Comparison of ENCODE assay signal across 9 mouse cellular contexts in the genomic region with DNA sequence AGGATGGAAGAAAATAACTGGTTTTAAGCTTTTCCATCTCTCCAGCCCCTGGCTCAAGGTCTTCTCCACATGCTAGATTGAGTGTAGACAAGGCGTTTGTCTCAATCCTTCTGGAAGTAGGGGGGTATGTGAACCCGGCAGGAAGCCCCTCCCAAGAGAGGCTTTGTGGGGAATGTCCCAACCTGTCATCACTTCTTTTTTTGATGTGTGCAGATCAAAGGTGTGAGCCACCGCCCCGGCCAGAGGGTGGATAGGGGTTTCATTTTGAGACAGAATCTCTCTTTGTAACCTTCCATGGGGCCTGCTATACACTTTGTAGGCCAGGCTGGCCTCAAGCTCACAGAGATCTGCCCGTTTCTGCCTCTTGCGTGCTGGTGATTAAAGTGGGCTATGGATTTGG. TPM values are rescaled to one million over a fixed set of nuclear protein-coding genes. Genes with fewer than 3 reads are reported as not detected.
DNase-seq lines count a peak whose midpoint lies in the region; ATAC-seq and TF ChIP-seq lines count a peak whose summit lies in the region.
"Had no signal": no experiment of that assay in that cellular context is flagged by ENCODE, and none has a peak within 500 bp of the region (broad histone marks: within the 10 kb centered on the region; RNA-seq: fewer than 3 reads in every experiment).

No protein-coding gene starts in this region.

- no peaks in the 10 kb centered on the region for H3K27me3 ChIP-seq in heart, embryonic 15.5 days
- H3K27me3 ChIP-seq in CH12.LX (replicated peaks): no peaks in the 10 kb centered on the region
- H3K27me3 ChIP-seq in forebrain, postnatal 0 days (ENCODE audit: insufficient read depth, low read length): no peaks in the 10 kb centered on the region
- H3K27me3 ChIP-seq in midbrain, embryonic 14.5 days (ENCODE audit: control insufficient read depth, insufficient read depth, low read length): no peaks in the 10 kb centered on the region

- TF ChIP-seq POLR2A in CH12.LX (IDR thresholded peaks at IDR 0.05; ENCODE audit: low read depth, low read length): no peak

- peaks cover 93% of the 10 kb centered on the region for H3K79me2 ChIP-seq in CH12.LX (replicated peaks; ENCODE audit: control insufficient read depth, extremely low read depth, insufficient read depth, poor library complexity, severe bottlenecking)

- intact Hi-C loops in heart, postnatal 25 days (cut with DNase I): no loop called here

- in situ Hi-C loops in CH12.LX (cut with MboI; ENCODE audit: low pct_ligation_motif_present, low pct_unique_long_range_greater_than_20kb, low sequenced_read_pairs): no loop called here

- dilution Hi-C loops in CH12.LX (cut with MboI; ENCODE audit: extremely low pct_ligation_motif_present, extremely low pct_unique_long_range_greater_than_20kb, low sequenced_read_pairs): no loop called here

- H3K9me3 ChIP-seq in heart, embryonic 15.5 days (replicated peaks): no peaks in the 10 kb centered on the region
- peaks cover 3% of the 10 kb centered on the region for H3K9me3 ChIP-seq in CH12.LX (replicated peaks; ENCODE audit: low read length)
- no peaks in the 10 kb centered on the region for H3K9me3 ChIP-seq in forebrain, postnatal 0 days (ENCODE audit: low read length)
- H3K9me3 ChIP-seq in midbrain, embryonic 14.5 days (ENCODE audit: control insufficient read depth, low read length): no peaks in the 10 kb centered on the region

- H3K36me3 ChIP-seq in heart, embryonic 15.5 days: no peaks in the 10 kb centered on the region
- peaks cover 0 to 39% of the 10 kb centered on the region in 2 experiments for H3K36me3 ChIP-seq in CH12.LX (replicated peaks in 1 of 2; ENCODE audit: control insufficient read depth in 1 of 2, insufficient read depth in 1 of 2, low read length in 1 of 2)
- H3K36me3 ChIP-seq in forebrain, postnatal 0 days (ENCODE audit: insufficient read depth): no peaks in the 10 kb centered on the region
- H3K36me3 ChIP-seq in midbrain, embryonic 14.5 days (ENCODE audit: control insufficient read depth, insufficient read depth, low read length): no peaks in the 10 kb centered on the region

- peak overlapping the region; percentile 80; the same call in 1 of the 2 replicates for H3K4me2 ChIP-seq in heart, embryonic 15.5 days
- H3K4me2 ChIP-seq in CH12.LX (ENCODE audit: insufficient read depth, low read depth, poor library complexity, severe bottlenecking): peak overlapping the region; percentile 87
- peak overlapping the region; percentile 62; the same call in 1 of the 2 replicates for H3K4me2 ChIP-seq in forebrain, postnatal 0 days (ENCODE audit: low read depth)
- H3K4me2 ChIP-seq in midbrain, embryonic 14.5 days (ENCODE audit: low read length): peak overlapping the region; percentile 100

- DNase-seq in heart, postnatal 25 days (ENCODE audit: low spot score): no peak
- DNase-seq in CH12.LX (ENCODE audit: extremely low read depth): no peak
- DNase-seq in forebrain, postnatal 0 days: no peak
- no peak for DNase-seq in midbrain, embryonic 14.5 days
- no peak for DNase-seq in adrenal gland, adult 18-20 months (ENCODE audit: low spot score in 2 of 2)
- DNase-seq in frontal cortex, postnatal 14 days (ENCODE audit: low spot score in 2 of 2): no peak
- no peak for DNase-seq in cerebellum, adult 9-10 months
- DNase-seq: kidney, adult 18-20 months had no signal

- 36% methylated on average over 6 of the region's 6 CpGs for WGBS in heart, embryonic 15.5 days
- WGBS in forebrain, postnatal 0 days: 65% methylated on average over 6 of the region's 6 CpGs
- WGBS in midbrain, embryonic 14.5 days: 48% methylated on average over 6 of the region's 6 CpGs

- TF ChIP-seq RAD21 in CH12.LX (IDR thresholded peaks at IDR 0.05; ENCODE audit: low read depth, low read length): no peak

- H3K4me3 ChIP-seq in heart, embryonic 15.5 days: no peak overlapping the region
- peak overlapping the region; percentile 40 to 41 (median 40) for H3K4me3 ChIP-seq in CH12.LX (replicated peaks in 1 of 3; ENCODE audit: low read depth in 2 of 3, low read length in 2 of 3, poor library complexity in 1 of 3)
- no peak overlapping the region for H3K4me3 ChIP-seq in forebrain, postnatal 0 days (ENCODE audit: low read depth, low read length)
- no peak overlapping the region for H3K4me3 ChIP-seq in midbrain, embryonic 14.5 days (replicated peaks; ENCODE audit: low read depth, low read length)

- H3K27ac ChIP-seq in heart, embryonic 15.5 days: peak overlapping the region; percentile 98
- H3K27ac ChIP-seq in CH12.LX (ENCODE audit: insufficient read depth, low read depth): peak overlapping the region; percentile 72
- no peak overlapping the region for H3K27ac ChIP-seq in forebrain, postnatal 0 days (ENCODE audit: low read depth, low read length)
- 0 out of 2 replicates have a peak overlapping the region, but pooled peaks have one; percentile 37 for H3K27ac ChIP-seq in midbrain, embryonic 14.5 days (replicated peaks; ENCODE audit: low read depth, low read length)

- H3K9ac ChIP-seq in heart, embryonic 15.5 days: 0 out of 2 replicates have a peak overlapping the region, but pooled peaks have one; percentile 4
- peak overlapping the region; percentile 84 for H3K9ac ChIP-seq in CH12.LX (ENCODE audit: insufficient read depth, low read depth)
- H3K9ac ChIP-seq in forebrain, postnatal 0 days: no peak overlapping the region
- H3K9ac ChIP-seq in midbrain, embryonic 14.5 days (replicated peaks; ENCODE audit: low read length): no peak overlapping the region

- TF ChIP-seq EP300 in CH12.LX (IDR thresholded peaks at IDR 0.05; ENCODE audit: low read length): peak; percentile 56

- no peak for ATAC-seq in heart, embryonic 15.5 days (replicated peaks; ENCODE audit: insufficient number of reproducible peaks, insufficient read depth, low FRiP score, low read depth)
- ATAC-seq in forebrain, postnatal 0 days: no peak
- no peak for ATAC-seq in midbrain, embryonic 14.5 days (ENCODE audit: low FRiP score, low TSS enrichment)

- no peak for TF ChIP-seq CTCF in CH12.LX (conservative IDR thresholded peaks at IDR 0.05 in 1 of 2, IDR thresholded peaks at IDR 0.05 in 1 of 2; ENCODE audit: low read depth in 2 of 2, low read length in 2 of 2)
- TF ChIP-seq CTCF in forebrain, postnatal 0 days (IDR thresholded peaks at IDR 0.05; ENCODE audit: low read depth): no peak

- H3K4me1 ChIP-seq in heart, embryonic 15.5 days (replicated peaks): peaks cover 87% of the 10 kb centered on the region
- H3K4me1 ChIP-seq in CH12.LX (ENCODE audit: control insufficient read depth in 1 of 2, insufficient read depth in 2 of 2): peaks cover 24 to 54% of the 10 kb centered on the region in 2 experiments
- H3K4me1 ChIP-seq in forebrain, postnatal 0 days (ENCODE audit: insufficient read depth): peaks cover 34% of the 10 kb centered on the region
- H3K4me1 ChIP-seq in midbrain, embryonic 14.5 days (ENCODE audit: control insufficient read depth, insufficient read depth, low read length): peaks cover 73% of the 10 kb centered on the region

TF ChIP-seq in CH12.LX, 34 proteins besides CTCF, POLR2A, EP300 and RAD21:
- peak; percentile 91 for TF ChIP-seq IRF4 (IDR thresholded peaks at IDR 0.05; ENCODE audit: low read depth, low read length)
- TF ChIP-seq MAFK (IDR thresholded peaks at IDR 0.05; ENCODE audit: insufficient replicate concordance, low read length): no peak
- peak; percentile 75; the same call in 1 of the 2 replicates for TF ChIP-seq MEF2A (IDR thresholded peaks at IDR 0.05; ENCODE audit: borderline replicate concordance, low read depth, low read length)
- TF ChIP-seq TBP (conservative IDR thresholded peaks at IDR 0.05; ENCODE audit: low read depth, low read length): no peak
- peak; percentile 51 for TF ChIP-seq BHLHE40 (IDR thresholded peaks at IDR 0.05; ENCODE audit: low read depth, low read length)
- TF ChIP-seq MAZ (IDR thresholded peaks at IDR 0.05; ENCODE audit: low read depth, low read length): peak; percentile 64
- TF ChIP-seq ETS1 (conservative IDR thresholded peaks at IDR 0.05; ENCODE audit: low read depth, low read length): peak; percentile 48
- TF ChIP-seq MXI1 (IDR thresholded peaks at IDR 0.05; ENCODE audit: low read depth, low read length): peak; percentile 17; the same call in 1 of the 2 replicates
TF ChIP-seq in CH12.LX: peak in this region for 6.

RNA-seq across cellular contexts. Expression of gene Prrc2b, which starts 4.7 kb away (rescaled TPM):
- polyA plus RNA-seq in heart, embryonic 15.5 days (2015; fragmentation: Nextera tagmentation; extraction: Ambion mirVana): 21.0 and 34.8 TPM in 2 replicates
- 10 to 100 TPM; 79.0 to 89.8 TPM for total RNA-seq in heart, postnatal 25 days (2021)
- total RNA-seq in CH12.LX (2012; rRNA removed): 34.3 and 42.2 TPM in 2 replicates
- 7.6 TPM in 2 replicates for total RNA-seq in CH12.LX (2014; rRNA removed)
- polyA plus RNA-seq in CH12.LX (2012; ENCODE audit: insufficient read length, low read depth): 54.7 and 59.9 TPM in 2 replicates
- 92.1 and 131 TPM in 2 replicates for total RNA-seq in forebrain, postnatal 0 days (2014; rRNA removed)
- polyA plus RNA-seq in forebrain, postnatal 0 days (2015; fragmentation: Nextera tagmentation; extraction: Ambion mirVana): 40.7 and 60.4 TPM in 2 replicates
- 121 and 141 TPM in 2 replicates for polyA plus RNA-seq in midbrain, embryonic 14.5 days (2014; fragmentation: Nextera tagmentation; extraction: Ambion mirVana)
- 100 to 1,000 TPM in 1 of 2 experiments, 10 to 100 TPM in 1; 94.4 to 102 TPM for total RNA-seq in adrenal gland, adult 18-20 months (2021)

Comparison
In these comparisons a context has a peak if more than half of its experiments do, and no peak if none do; other contexts are left out.
1. H3K4me3 ChIP-seq: peak in CH12.LX (3 of 3); none in heart, embryonic 15.5 days (single experiment), forebrain, postnatal 0 days (single experiment) and midbrain, embryonic 14.5 days (single experiment).
2. H3K9ac ChIP-seq: peak in heart, embryonic 15.5 days (single experiment) and CH12.LX (single experiment); none in forebrain, postnatal 0 days (single experiment) and midbrain, embryonic 14.5 days (single experiment).
3. Peak in every context shown above with its lines, with median percentiles within 50 percentile points of each other: H3K4me2 ChIP-seq.